Mouse (Mus musculus) liver, embryonic 11.5 days (tissue): ENCODE measurements around the gene Slc27a4. TPM values are rescaled to one million over a fixed set of nuclear protein-coding genes. Genes with fewer than 3 reads are reported as not detected.

Experiments used
- ATAC-seq: fragments of 200-750 bp; cut with Nextera tagmentation; replicated peaks from 2 replicates; pipeline ENCODE4 v1.8.0; 2017; ENCODE audit warnings: moderate number of reproducible peaks, mild to moderate bottlenecking, moderate TSS enrichment, moderate library complexity; ENCODE audit not compliant: low FRiP score
- DNase-seq: peaks from one replicate; pipeline ENCODE4 v3.0.0-alpha.2; 2017; ENCODE audit warnings: low spot score
- H3K27ac ChIP-seq: fragments of 300-500 bp; sonication (generic); 2 replicates; pipeline ENCODE4 v1.5.1; 2014; ENCODE audit warnings: mild to moderate bottlenecking, low read depth, low read length, control low read depth
- H3K27me3 ChIP-seq: fragments of 300-500 bp; sonication (generic); replicated peaks from 2 replicates; pipeline ENCODE4 v1.6.1; 2014; ENCODE audit warnings: low read length, mixed read lengths; ENCODE audit not compliant: control insufficient read depth, insufficient read depth
- H3K36me3 ChIP-seq: fragments of 300-500 bp; sonication (generic); 2 replicates; pipeline ENCODE4 v1.6.1; 2014; ENCODE audit warnings: mild to moderate bottlenecking, low read length, moderate library complexity, mixed read lengths; ENCODE audit not compliant: control insufficient read depth, insufficient read depth
- H3K4me1 ChIP-seq: fragments of 300-500 bp; sonication (generic); replicated peaks from 2 replicates; pipeline ENCODE4 v1.6.1; 2014; ENCODE audit warnings: low read length, mixed read lengths; ENCODE audit not compliant: control insufficient read depth, insufficient read depth
- H3K4me2 ChIP-seq: fragments of 300-500 bp; sonication (generic); 2 replicates; pipeline ENCODE4 v1.6.1; 2014; ENCODE audit warnings: mild to moderate bottlenecking, control low read depth, moderate library complexity
- H3K4me3 ChIP-seq: fragments of 300-500 bp; sonication (generic); 2 replicates; pipeline ENCODE4 v1.5.1; 2014; ENCODE audit warnings: low read depth, low read length, control low read depth
- H3K9ac ChIP-seq: fragments of 300-500 bp; sonication (generic); 2 replicates; pipeline ENCODE4 v1.6.1; 2014; ENCODE audit warnings: low read depth, low read length, control low read depth
- H3K9me3 ChIP-seq: fragments of 300-500 bp; sonication (generic); 2 replicates; pipeline ENCODE4 v1.6.1; 2016; ENCODE audit warnings: low read length, inconsistent platforms, mixed read lengths; ENCODE audit not compliant: control insufficient read depth
- WGBS: fragments of 180-500 bp; shearing (Covaris S2); extraction: QIAGEN DNeasy Blood & Tissue Kit; methylation state at CpG from one replicate; pipeline ENCODE4 v1.1.7; 2014; 5-methylcytosine and 5-hydroxymethylcytosine counted together
- polyA plus RNA-seq: library from polyadenylated mRNA; unstranded; fragments of >200 nt; fragmentation: Nextera tagmentation; extraction: Ambion mirVana; gene quantifications from 2 replicates; pipeline ENCODE4 v1.2.1, GENCODE M21; 2014

Gene Slc27a4
- polyA plus RNA-seq, 1 experiment from 2014 or later, result 5.2 TPM

DNA sequence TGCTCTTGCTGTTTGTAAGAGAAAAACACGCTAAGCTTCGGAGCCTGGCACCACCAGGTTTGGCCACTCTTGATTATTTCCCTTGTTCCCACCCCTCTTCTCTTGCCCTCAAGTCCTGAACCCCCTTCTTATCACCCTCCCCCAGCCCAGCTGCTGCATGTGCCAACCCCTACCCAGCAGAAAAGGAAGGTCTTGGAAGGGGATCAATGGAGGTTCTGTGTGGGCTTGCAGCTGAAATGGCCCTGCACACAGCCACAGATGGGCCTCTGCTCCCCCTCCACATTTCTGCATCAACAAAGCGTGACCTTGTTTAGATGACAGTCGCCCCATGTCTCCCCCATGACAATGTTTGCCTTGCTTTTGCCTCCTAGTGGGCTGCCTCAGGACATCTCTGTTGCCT lies 28.7 kb downstream of the Slc27a4 start:
- H3K4me3 ChIP-seq, result no peak overlapping the region
- H3K9ac ChIP-seq, result no peak overlapping the region
- H3K4me1 ChIP-seq, result peaks cover 13% of the 10 kb centered on the region
- no peaks in the 10 kb centered on the region for H3K9me3 ChIP-seq
- no peaks in the 10 kb centered on the region for H3K27me3 ChIP-seq
- H3K36me3 ChIP-seq, result peaks cover 3% of the 10 kb centered on the region; the same call in 1 of the 2 replicates
- no peak overlapping the region for H3K27ac ChIP-seq
- DNase-seq (no peak), ATAC-seq (no peak)
- WGBS, result 89% methylated on average over 4 of the region's 4 CpGs
- no peak overlapping the region for H3K4me2 ChIP-seq

GRCm38 (mm10) chr2:29833796-29834195 lies 31.4 kb downstream of the Slc27a4 start:
- Histone ChIP-seq H3K9ac (no peak overlapping the region), H3K27me3 (no peaks in the 10 kb centered on the region), H3K4me2 (no peak overlapping the region), H3K27ac (no peak overlapping the region), H3K4me1 (peaks cover 2% of the 10 kb centered on the region), H3K9me3 (no peaks in the 10 kb centered on the region), H3K4me3 (no peak overlapping the region), H3K36me3 (peaks cover 5% of the 10 kb centered on the region; the same call in 1 of the 2 replicates)
- no peak for DNase-seq
- WGBS, result 87% methylated on average over 5 of the region's 5 CpGs
- ATAC-seq, result no peak

DNA sequence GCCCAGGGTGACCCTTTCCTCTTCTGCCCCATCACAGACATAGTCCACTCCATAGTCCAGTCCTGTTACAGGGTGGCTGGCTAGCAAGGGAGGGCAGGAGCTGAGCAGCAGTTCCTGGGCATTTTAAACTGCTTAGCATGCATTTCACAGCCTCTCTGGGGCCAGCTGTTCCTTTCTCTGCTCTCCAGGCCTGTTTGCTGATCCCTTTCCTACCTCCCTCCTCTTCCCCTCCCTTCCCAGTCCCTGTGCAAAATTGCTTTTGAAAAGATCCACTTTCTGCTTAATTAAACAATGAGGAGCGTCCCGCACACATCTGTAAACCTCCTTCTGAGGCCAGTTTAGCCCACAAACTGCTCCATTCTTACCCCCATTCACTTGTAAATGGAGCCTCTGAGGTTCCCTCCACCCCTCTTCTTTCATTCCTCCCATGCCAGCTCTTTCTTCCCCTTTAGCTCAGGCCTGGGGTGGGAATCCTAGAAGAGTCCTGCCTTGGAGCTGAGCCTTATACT lies 33.0 kb downstream of the Slc27a4 start:
- peaks cover 5% of the 10 kb centered on the region; the same call in 1 of the 2 replicates for H3K36me3 ChIP-seq
- no peak overlapping the region for H3K27ac ChIP-seq
- H3K9me3 ChIP-seq, result no peaks in the 10 kb centered on the region
- no peaks in the 10 kb centered on the region for H3K27me3 ChIP-seq
- DNase-seq, result no peak
- H3K4me3 ChIP-seq, result no peak overlapping the region
- H3K4me2 ChIP-seq, result no peak overlapping the region
- ATAC-seq, result no peak
- H3K4me1 ChIP-seq, result no peaks in the 10 kb centered on the region
- no peak overlapping the region for H3K9ac ChIP-seq
- 87% methylated on average over 2 of the region's 2 CpGs for WGBS

- no peaks in the 10 kb centered on the region for H3K4me1 ChIP-seq
- H3K27me3 ChIP-seq, result peaks cover 12% of the 10 kb centered on the region
- H3K4me2 ChIP-seq, result no peak overlapping the region
- H3K9ac ChIP-seq, result no peak overlapping the region
- H3K4me3 ChIP-seq, result no peak overlapping the region
- H3K27ac ChIP-seq, result no peak overlapping the region
- ATAC-seq, result no peak
- DNase-seq, result no peak
- peaks cover 10% of the 10 kb centered on the region for H3K36me3 ChIP-seq
- H3K9me3 ChIP-seq, result no peaks in the 10 kb centered on the region
- WGBS, result 49% methylated on average over 4 of the region's 4 CpGs
Measured at GRCm38 (mm10) chr2:29839460-29839859, 37.0 kb downstream of the Slc27a4 start.

DNA sequence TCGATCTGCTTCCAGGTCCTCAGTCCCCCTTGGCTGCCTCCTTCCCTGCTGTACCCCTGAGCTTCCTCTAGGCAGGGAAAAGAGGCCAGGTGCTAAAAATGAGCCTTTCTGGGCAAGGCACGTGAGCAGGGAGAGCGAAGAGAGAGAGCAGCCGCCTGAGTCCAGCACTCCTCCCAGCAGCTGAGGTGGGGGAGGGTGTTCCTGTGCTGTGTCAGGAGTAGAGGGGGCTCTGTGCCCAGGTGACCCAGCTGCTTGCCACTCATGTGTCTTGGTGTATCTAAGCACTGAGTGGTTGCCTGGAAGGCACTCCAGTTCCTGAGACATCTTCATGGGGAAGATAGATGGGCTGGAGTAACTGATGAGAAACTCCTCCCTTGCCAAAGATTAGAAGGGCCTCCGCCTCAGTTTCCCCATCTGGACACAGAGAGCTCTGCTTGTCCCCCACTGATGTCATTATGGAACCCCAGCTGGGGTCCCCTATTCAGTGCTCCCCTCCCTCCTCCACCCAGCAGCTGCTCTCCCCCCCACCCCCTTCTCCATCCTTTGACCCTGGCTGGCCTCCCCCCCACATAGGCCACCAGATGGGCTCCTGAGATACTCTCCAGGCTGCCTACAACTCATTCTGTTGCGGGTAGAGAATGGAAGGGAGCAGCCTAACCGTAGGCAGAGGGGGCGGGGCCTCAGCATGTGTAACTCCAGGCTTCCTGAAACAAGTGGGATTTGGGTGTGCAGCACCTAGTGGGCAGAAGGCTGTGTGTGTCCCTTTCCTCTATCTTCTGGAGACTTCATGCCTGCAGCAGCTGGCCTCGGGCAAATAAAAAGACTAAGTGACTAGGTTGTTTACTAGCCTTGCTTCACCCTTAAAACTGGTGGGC lies 41.0 kb downstream of the Slc27a4 start:
- DNase-seq (no peak), ATAC-seq (no peak)
- Histone ChIP-seq H3K9me3 (no peaks in the 10 kb centered on the region), H3K9ac (no peak overlapping the region), H3K27ac (no peak overlapping the region), H3K4me3 (no peak overlapping the region), H3K36me3 (peaks cover 8% of the 10 kb centered on the region), H3K4me1 (0 out of 2 replicates have a peak, but pooled peaks cover 2% of the 10 kb centered on the region), H3K4me2 (no peak overlapping the region), H3K27me3 (peaks cover 41% of the 10 kb centered on the region)
- WGBS, result 71% methylated on average over 9 of the region's 9 CpGs

DNA sequence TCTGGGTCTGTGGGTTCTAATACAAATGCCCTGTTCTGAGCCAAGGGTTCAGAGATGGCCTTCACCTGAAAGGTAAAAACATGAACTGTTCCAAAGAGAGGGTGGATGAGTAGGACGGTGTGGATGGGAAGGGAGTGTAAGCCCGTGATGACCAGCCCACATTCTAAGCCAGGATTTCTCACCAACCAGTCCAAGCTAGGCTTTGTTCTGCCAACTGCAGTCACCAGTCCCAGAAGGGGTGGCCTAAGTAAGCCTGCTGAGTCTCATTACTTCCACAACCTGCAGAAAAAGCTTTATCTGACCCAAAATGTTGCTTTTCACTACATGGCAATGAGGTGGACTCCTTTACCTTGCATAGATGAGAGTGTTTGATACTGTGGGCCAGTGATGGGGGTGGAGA lies 41.7 kb downstream of the Slc27a4 start:
- no peak overlapping the region for H3K27ac ChIP-seq
- H3K9ac ChIP-seq, result no peak overlapping the region
- 87% methylated on average over 2 of the region's 2 CpGs for WGBS
- H3K27me3 ChIP-seq, result peaks cover 41% of the 10 kb centered on the region
- no peaks in the 10 kb centered on the region for H3K9me3 ChIP-seq
- 0 out of 2 replicates have a peak, but pooled peaks cover 2% of the 10 kb centered on the region for H3K4me1 ChIP-seq
- ATAC-seq, result no peak
- H3K4me2 ChIP-seq, result no peak overlapping the region
- H3K4me3 ChIP-seq, result no peak overlapping the region
- H3K36me3 ChIP-seq, result peaks cover 8% of the 10 kb centered on the region
- DNase-seq, result no peak

GRCm38 (mm10) chr2:29844661-29845060 lies 42.2 kb downstream of the Slc27a4 start:
- 41% methylated on average over 3 of the region's 3 CpGs for WGBS

GRCm38 (mm10) chr2:29845636-29846035 lies 43.2 kb downstream of the Slc27a4 start:
- ATAC-seq, result no peak
- Histone ChIP-seq H3K4me3 (peak overlapping the region; percentile 30), H3K27ac (no peak overlapping the region), H3K9ac (no peak overlapping the region), H3K9me3 (no peaks in the 10 kb centered on the region), H3K4me2 (peak overlapping the region; percentile 44), H3K27me3 (peaks cover 41% of the 10 kb centered on the region), H3K36me3 (peaks cover 8% of the 10 kb centered on the region), H3K4me1 (0 out of 2 replicates have a peak, but pooled peaks cover 2% of the 10 kb centered on the region)
- peak; percentile 45 for DNase-seq
- 31% methylated on average over 25 of the region's 25 CpGs for WGBS

More at GRCm38 (mm10) chr2:29844661-29845060, 42.2 kb downstream of the Slc27a4 start:
- Histone ChIP-seq H3K4me1 (0 out of 2 replicates have a peak, but pooled peaks cover 2% of the 10 kb centered on the region), H3K9me3 (no peaks in the 10 kb centered on the region), H3K27me3 (peaks cover 41% of the 10 kb centered on the region), H3K27ac (no peak overlapping the region), H3K4me3 (no peak overlapping the region), H3K36me3 (peaks cover 8% of the 10 kb centered on the region), H3K9ac (no peak overlapping the region), H3K4me2 (no peak overlapping the region)
- DNase-seq (no peak), ATAC-seq (no peak)
